Mouse (Mus musculus): ENCODE results near the gene Cyp8b1. TPM values are rescaled to one million over a fixed set of nuclear protein-coding genes. Genes with fewer than 3 reads are reported as not detected.

Gene Cyp8b1
- polyA plus RNA-seq, 1 experiment from 2014 or later, result not detected

DNA sequence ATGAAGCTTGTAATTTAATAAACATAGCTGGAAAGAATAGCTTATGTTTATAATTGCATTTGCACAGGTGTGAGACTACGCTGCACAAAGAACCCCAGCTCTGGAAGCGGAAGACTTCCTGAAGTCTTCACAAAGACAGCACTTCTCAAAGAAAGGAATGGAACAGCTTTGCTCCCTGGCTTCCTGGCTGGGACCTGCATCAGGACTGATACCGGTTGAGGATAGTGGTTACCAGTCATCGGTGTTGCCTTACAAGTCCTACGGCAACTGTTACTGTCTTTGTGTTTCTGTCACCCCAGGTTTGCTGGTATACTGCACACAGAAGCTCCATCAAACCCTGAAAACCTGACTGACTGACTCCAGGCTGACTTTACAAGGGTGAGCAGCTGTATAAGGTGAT is 46.7 kb downstream of the Cyp8b1 start:
- H3K27me3 ChIP-seq, result peaks cover 9% of the 10 kb centered on the region
- in situ Hi-C loops (cut with MboI; ENCODE audit: low pct_unique_long_range_greater_than_20kb), result no loop called here
- DNase-seq (ENCODE audit: low read depth, low spot score), result no peak
- ChIA-PET POLR2A (no interaction called here), CTCF (interaction anchor here (1.2 kb wide), 1 partner anchor 12 kb away, joined by 4 read pairs; no protein-coding TSS in a partner anchor)
- no peak for ATAC-seq
- TF ChIP-seq CTCF (IDR thresholded peaks at IDR 0.05), result no peak

DNA sequence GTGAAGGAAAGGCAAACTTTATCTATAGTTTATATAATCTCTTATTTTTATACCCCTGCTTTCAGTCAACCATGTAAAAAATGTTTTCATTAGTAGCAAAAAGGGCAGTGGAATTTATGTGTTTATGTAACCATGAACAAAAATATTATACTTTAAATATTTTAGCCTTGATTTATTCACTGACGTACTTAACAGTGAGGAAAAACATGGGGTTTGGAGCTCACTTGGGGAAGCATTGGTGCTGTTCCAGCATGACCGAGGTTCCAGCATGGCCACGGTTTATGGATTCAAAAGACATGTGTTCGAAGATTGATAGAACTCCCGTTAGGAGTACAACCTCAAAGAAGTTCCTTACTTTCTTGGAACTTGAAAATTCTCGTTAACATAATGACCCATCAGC is 47.9 kb downstream of the Cyp8b1 start:
- DNase-seq (ENCODE audit: low read depth, low spot score) (no peak), ATAC-seq (no peak)
- no peak for TF ChIP-seq CTCF (IDR thresholded peaks at IDR 0.05)
- in situ Hi-C loops (cut with MboI; ENCODE audit: low pct_unique_long_range_greater_than_20kb), result no loop called here
- H3K27me3 ChIP-seq, result peaks cover 9% of the 10 kb centered on the region
- ChIA-PET POLR2A (no interaction called here), CTCF (interaction anchor here (0.8 kb wide), 1 partner anchor 170 kb away, joined by 3 read pairs; no protein-coding TSS in a partner anchor)

DNA sequence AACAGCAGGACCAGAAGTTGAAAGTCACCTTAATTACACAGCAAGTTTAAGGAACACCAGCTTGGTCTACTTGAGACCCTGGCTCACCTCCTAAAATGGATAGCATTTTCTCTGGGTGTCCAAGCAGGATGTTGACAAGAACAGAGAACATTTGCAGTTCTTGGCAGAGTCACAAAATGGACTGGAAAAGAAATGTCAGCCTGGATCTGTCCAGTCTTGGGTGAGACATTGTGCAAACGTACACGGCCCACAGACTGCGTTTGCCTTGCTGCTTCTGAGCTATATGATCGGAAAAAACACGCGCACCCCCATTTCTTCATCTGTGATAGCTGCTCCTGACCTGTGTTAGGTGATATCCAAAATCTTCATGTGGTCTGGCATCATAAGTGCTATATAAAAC is 48.5 kb downstream of the Cyp8b1 start:
- CTCF ChIA-PET, result interaction anchor here (0.8 kb wide), 1 partner anchor 170 kb away, joined by 3 read pairs; no protein-coding TSS in a partner anchor
- in situ Hi-C loops (cut with MboI; ENCODE audit: low pct_unique_long_range_greater_than_20kb), result no loop called here
- POLR2A ChIA-PET, result no interaction called here
- TF ChIP-seq CTCF (IDR thresholded peaks at IDR 0.05), result no peak
- peaks cover 9% of the 10 kb centered on the region for H3K27me3 ChIP-seq
- DNase-seq (ENCODE audit: low read depth, low spot score) (no peak), ATAC-seq (no peak)

DNA sequence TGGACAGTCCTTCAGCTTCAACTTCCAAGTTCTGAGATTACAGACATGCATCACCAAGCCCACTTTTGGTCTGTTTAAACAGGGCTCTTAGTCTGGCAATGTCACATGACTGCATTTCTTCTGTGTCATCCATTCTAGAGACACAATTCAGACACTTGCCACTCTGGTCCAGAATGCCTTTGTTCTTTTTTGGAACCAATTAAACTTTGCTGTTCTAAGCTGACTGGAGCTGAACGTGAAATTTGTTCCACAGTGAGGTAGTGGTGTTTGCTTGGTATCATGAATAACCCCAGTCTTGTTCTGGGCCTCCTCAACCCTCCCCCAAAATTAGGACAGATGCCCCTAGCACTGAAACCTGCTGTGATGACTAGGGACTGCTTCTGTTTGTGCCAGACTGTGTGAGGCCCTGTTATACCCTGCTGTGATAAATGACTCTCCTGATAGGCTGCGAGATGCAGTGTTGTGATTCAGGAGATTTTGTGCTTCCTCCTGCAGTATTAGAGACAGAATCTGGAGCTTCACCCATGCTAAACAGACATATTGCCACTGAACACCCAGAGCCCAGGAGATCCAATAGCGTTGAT is 50.6 kb downstream of the Cyp8b1 start:
- peaks cover 6% of the 10 kb centered on the region for H3K27me3 ChIP-seq
- ATAC-seq, result no peak
- ChIA-PET CTCF (no interaction called here), POLR2A (no interaction called here)
- DNase-seq (ENCODE audit: low read depth, low spot score), result no peak
- no peak for TF ChIP-seq CTCF (IDR thresholded peaks at IDR 0.05)
- in situ Hi-C loops (cut with MboI; ENCODE audit: low pct_unique_long_range_greater_than_20kb), result no loop called here

DNA sequence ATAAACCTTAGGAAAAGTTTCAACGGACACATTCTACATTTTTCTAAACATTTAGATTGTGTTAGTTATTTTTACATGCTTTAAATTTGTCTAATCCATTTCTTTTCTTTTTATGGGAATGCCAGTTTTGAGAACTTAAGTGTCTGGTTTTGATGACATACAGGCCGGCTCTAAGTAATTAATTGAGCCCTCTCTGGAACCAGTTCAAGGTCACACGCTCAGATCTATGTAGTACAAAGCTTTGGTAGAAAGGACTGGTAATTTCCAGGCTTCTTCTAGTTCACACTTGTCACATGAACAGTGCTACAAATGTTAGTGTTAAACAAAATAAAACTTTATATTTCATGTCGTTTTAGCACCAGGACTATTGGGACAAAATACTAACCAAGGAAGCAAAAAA is 51.3 kb downstream of the Cyp8b1 start:
- peaks cover 6% of the 10 kb centered on the region for H3K27me3 ChIP-seq
- ChIA-PET POLR2A (no interaction called here), CTCF (no interaction called here)
- in situ Hi-C loops (cut with MboI; ENCODE audit: low pct_unique_long_range_greater_than_20kb), result no loop called here
- ATAC-seq (no peak), DNase-seq (ENCODE audit: low read depth, low spot score) (no peak)
- no peak for TF ChIP-seq CTCF (IDR thresholded peaks at IDR 0.05)

Other genes starting within 250 kb of the Cyp8b1 start
- 12.7 TPM for gene Sec22c, start 210.8 kb downstream of the Cyp8b1 start, polyA plus RNA-seq (2021)
- gene Ss18l2, start 206.0 kb downstream of the Cyp8b1 start, polyA plus RNA-seq (2021), result 63.8 TPM
- 54.5 TPM for gene Nktr, start 197.1 kb downstream of the Cyp8b1 start, polyA plus RNA-seq (2021)
- gene Zfp651, start 157.0 kb downstream of the Cyp8b1 start, polyA plus RNA-seq (2021), result 64.7 TPM
- gene Klhl40, start 138.7 kb downstream of the Cyp8b1 start, polyA plus RNA-seq (2021), result not detected
- gene Hhatl, start 123.8 kb downstream of the Cyp8b1 start, polyA plus RNA-seq (2021), result not detected
- 0.03 TPM for gene Ccdc13, start 76.8 kb downstream of the Cyp8b1 start, polyA plus RNA-seq (2021)
- gene Higd1a, start 57.9 kb downstream of the Cyp8b1 start, polyA plus RNA-seq (2021), result 108 TPM
- not detected for gene Ackr2, start 17.9 kb downstream of the Cyp8b1 start, polyA plus RNA-seq (2021)
- gene Fam198a, start 34.7 kb upstream of the Cyp8b1 start, polyA plus RNA-seq (2021), result 0.23 TPM
- gene Pomgnt2, start 80.8 kb upstream of the Cyp8b1 start, polyA plus RNA-seq (2021), result 20.8 TPM
- 28.1 TPM for gene Snrk, start 201.0 kb upstream of the Cyp8b1 start, polyA plus RNA-seq (2021)

Measured in Patski (cell line).